Mouse (Mus musculus) hematopoietic multipotent progenitor cell, adult 10-12 weeks (in vitro differentiated cells): Measurements from ENCODE around the gene Tmem266. TPM values are rescaled to one million over a fixed set of nuclear protein-coding genes. Genes with fewer than 3 reads are reported as not detected.

Source experiments
- polyA plus RNA-seq: library from polyadenylated mRNA; stranded (reverse); fragments of >175 nt; gene quantifications from 2 replicates; pipeline ENCODE4 v1.2.3, GENCODE M21; 2012; ENCODE audit warnings: low replicate concordance

Gene Tmem266
- 0.21 and 0.51 TPM in 2 replicates for polyA plus RNA-seq

DNA sequence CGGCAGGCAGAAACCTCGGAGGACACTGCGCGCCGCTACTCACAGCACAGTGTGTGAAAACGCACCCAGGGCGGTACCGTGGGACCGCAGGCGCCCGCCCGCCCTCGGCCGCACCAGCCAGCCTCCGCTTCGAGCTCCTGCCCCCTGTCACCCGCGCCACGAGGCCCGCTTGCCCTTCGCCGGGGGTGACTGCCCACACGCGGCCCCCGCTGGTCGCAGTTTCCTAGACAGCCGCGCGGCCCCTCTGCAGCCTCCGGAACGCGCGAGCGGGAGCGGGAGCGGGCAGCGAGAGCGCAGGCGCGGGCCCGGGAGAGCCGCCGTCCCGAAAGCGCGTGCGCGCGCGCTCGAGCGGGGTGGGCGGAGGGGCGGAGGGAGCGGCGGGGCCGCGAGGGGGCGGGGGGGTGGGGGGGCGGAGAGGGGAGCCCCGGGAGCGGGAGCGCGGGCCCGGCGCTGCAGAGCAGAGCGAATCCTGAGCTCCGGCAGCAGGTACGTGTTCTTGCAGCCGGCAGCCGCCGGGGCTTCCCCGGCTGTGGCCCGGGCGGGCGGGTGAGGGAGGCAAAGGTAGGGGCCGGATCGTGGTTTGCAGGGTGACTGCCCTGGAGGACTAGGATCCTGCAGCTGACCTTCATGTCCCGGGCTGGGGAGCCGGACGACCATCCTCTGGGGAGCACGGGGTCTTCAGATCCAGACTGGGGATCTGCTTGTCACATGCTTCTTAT, at the start of gene Tmem266, which contains the start of gene Nrg4:
Gene Tmem266 (plus strand): TSS at position 399 of the 719 bp plus-strand sequence.
Gene Nrg4 (minus strand): TSS at position 330 of the 719 bp plus-strand sequence.

Other genes starting within 250 kb of the Tmem266 start
- 18.1 and 37.8 TPM in 2 replicates for gene Ube2q2, start 178.1 kb upstream of the Tmem266 start, polyA plus RNA-seq
- 10.3 and 13.8 TPM in 2 replicates for gene Fbxo22, start 118.0 kb upstream of the Tmem266 start, polyA plus RNA-seq
- 0.09 and 0.27 TPM in 2 replicates for gene Nrg4, start 69 bp upstream of the Tmem266 start, polyA plus RNA-seq
- gene Etfa, start 185.3 kb downstream of the Tmem266 start, polyA plus RNA-seq = 21.7 and 31.5 TPM in 2 replicates
- gene Isl2, start 211.8 kb downstream of the Tmem266 start, polyA plus RNA-seq = not detected in 2 replicates